16 mouse cellular contexts compared by ENCODE assay signal in the genomic region with DNA sequence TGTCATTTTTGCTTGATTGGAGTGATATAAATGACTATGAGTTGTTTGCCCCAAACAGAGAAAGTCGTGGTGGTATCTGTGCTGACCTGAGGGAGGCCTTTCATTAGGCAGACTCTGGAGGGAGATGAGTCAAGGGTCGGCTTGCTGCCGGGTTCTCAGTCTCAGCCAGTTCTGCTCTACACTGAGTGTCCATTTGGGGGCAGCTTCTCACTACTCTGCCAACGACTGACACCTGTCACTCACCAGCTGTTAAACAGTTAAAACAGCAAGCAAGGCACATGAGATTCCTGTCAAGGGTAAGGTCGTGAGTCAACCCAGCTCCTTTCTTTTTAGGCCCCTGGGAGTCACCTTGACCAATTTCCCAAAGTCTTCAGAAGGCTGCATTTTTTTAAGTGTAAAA. TPM values are rescaled to one million over a fixed set of nuclear protein-coding genes. Genes with fewer than 3 reads are reported as not detected.
"Had no signal": no experiment of that assay in that cellular context is flagged by ENCODE, and none has a peak within 500 bp of the region (broad histone marks: within the 10 kb centered on the region; RNA-seq: fewer than 3 reads in every experiment).

No protein-coding gene starts in this region.

- H3K4me1 ChIP-seq: kidney, embryonic 15.5 days; liver, embryonic 13.5 days; midbrain, embryonic 10.5 days; midbrain, embryonic 13.5 days; neural tube, embryonic 13.5 days had no signal

- H3K9ac ChIP-seq: kidney, embryonic 15.5 days; liver, embryonic 13.5 days; lung, embryonic 14.5 days; midbrain, embryonic 13.5 days; neural tube, embryonic 13.5 days had no signal

- DNase-seq: layer of hippocampus, postnatal 36 days; liver, embryonic 13.5 days; thymus, adult 2 months; thymus, postnatal 14 days had no signal

- H3K4me3 ChIP-seq: kidney, embryonic 15.5 days; left cerebral cortex, adult 2 months; liver, embryonic 13.5 days; megakaryocyte, embryonic 14.5 days; midbrain, embryonic 10.5 days; midbrain, embryonic 13.5 days; myocyte; neural tube, embryonic 13.5 days had no signal

- H3K27me3 ChIP-seq: kidney, embryonic 15.5 days; liver, embryonic 13.5 days; megakaryocyte, embryonic 14.5 days; midbrain, embryonic 13.5 days; neural tube, embryonic 13.5 days had no signal

- ATAC-seq: lung, postnatal 0 days; midbrain, embryonic 13.5 days; midbrain, embryonic 16.5 days had no signal

- H3K27ac ChIP-seq: kidney, embryonic 15.5 days; left cerebral cortex, adult 2 months; liver, embryonic 13.5 days; macrophage; midbrain, embryonic 10.5 days; midbrain, embryonic 13.5 days; neural tube, embryonic 13.5 days; stomach, postnatal 0 days had no signal

RNA-seq across cellular contexts. Expression of a gene that starts 39.7 kb away (rescaled TPM):
- polyA plus RNA-seq: myocyte had no signal
